Mouse (Mus musculus): Measurements from ENCODE around the gene Ptprn2. TPM values are rescaled to one million over a fixed set of nuclear protein-coding genes. Genes with fewer than 3 reads are reported as not detected.

The Ptprn2 gene
- polyA plus RNA-seq, 1 experiment: 0.37 TPM

- no peaks in the 10 kb centered on the region; the same call in 1 of the 2 replicates for H3K9me3 ChIP-seq (replicated peaks; ENCODE audit: control insufficient read depth, insufficient read depth, low read length, poor library complexity, severe bottlenecking)
- H3K9ac ChIP-seq (ENCODE audit: low read depth, poor library complexity, severe bottlenecking): no peak overlapping the region
- no peak overlapping the region for H3K4me3 ChIP-seq (ENCODE audit: low read depth, low read length)
- no peaks in the 10 kb centered on the region for H3K4me1 ChIP-seq (ENCODE audit: control insufficient read depth, insufficient read depth, low read length)
- H3K36me3 ChIP-seq (ENCODE audit: control insufficient read depth, insufficient read depth, low read length, poor library complexity, severe bottlenecking): no peaks in the 10 kb centered on the region
- no peaks in the 10 kb centered on the region for H3K27me3 ChIP-seq (ENCODE audit: control insufficient read depth, insufficient read depth, low read length, poor library complexity, severe bottlenecking)
- no peak overlapping the region for H3K27ac ChIP-seq (ENCODE audit: insufficient read depth, low read length)
- TF ChIP-seq CTCF (IDR thresholded peaks at IDR 0.05; ENCODE audit: low read depth, low read length): no peak
Observed at GRCm38 (mm10) chr12:117304751-117305624, 819.5 kb downstream of the Ptprn2 start.

- Histone ChIP-seq H3K27ac (ENCODE audit: insufficient read depth, low read length) (no peak overlapping the region), H3K9ac (ENCODE audit: low read depth, poor library complexity, severe bottlenecking) (no peak overlapping the region)
Observed at GRCm38 (mm10) chr12:117305625-117306105, 820.1 kb downstream of the Ptprn2 start.

GRCm38 (mm10) chr12:117312079-117312478, 826.6 kb downstream of the Ptprn2 start:
- Histone ChIP-seq H3K36me3 (ENCODE audit: control insufficient read depth, insufficient read depth, low read length, poor library complexity, severe bottlenecking) (no peaks in the 10 kb centered on the region), H3K4me3 (ENCODE audit: low read depth, low read length) (no peak overlapping the region), H3K27ac (ENCODE audit: insufficient read depth, low read length) (no peak overlapping the region), H3K27me3 (ENCODE audit: control insufficient read depth, insufficient read depth, low read length, poor library complexity, severe bottlenecking) (no peaks in the 10 kb centered on the region), H3K9me3 (replicated peaks; ENCODE audit: control insufficient read depth, insufficient read depth, low read length, poor library complexity, severe bottlenecking) (peaks cover 2% of the 10 kb centered on the region; the same call in 1 of the 2 replicates), H3K9ac (ENCODE audit: low read depth, poor library complexity, severe bottlenecking) (no peak overlapping the region), H3K4me1 (ENCODE audit: control insufficient read depth, insufficient read depth, low read length) (no peaks in the 10 kb centered on the region)
- TF ChIP-seq POLR2A (IDR thresholded peaks at IDR 0.05; ENCODE audit: insufficient read depth, low read length): no peak
- TF ChIP-seq EP300 (IDR thresholded peaks at IDR 0.05; ENCODE audit: insufficient read depth, low read depth, low read length): no peak
- TF ChIP-seq CTCF (IDR thresholded peaks at IDR 0.05; ENCODE audit: low read depth, low read length): no peak

More at GRCm38 (mm10) chr12:117305625-117306105, 820.1 kb downstream of the Ptprn2 start:
- H3K27me3 ChIP-seq (ENCODE audit: control insufficient read depth, insufficient read depth, low read length, poor library complexity, severe bottlenecking): no peaks in the 10 kb centered on the region
- no peaks in the 10 kb centered on the region for H3K4me1 ChIP-seq (ENCODE audit: control insufficient read depth, insufficient read depth, low read length)
- H3K4me3 ChIP-seq (ENCODE audit: low read depth, low read length): no peak overlapping the region
- H3K9me3 ChIP-seq (replicated peaks; ENCODE audit: control insufficient read depth, insufficient read depth, low read length, poor library complexity, severe bottlenecking): no peaks in the 10 kb centered on the region; the same call in 1 of the 2 replicates
- TF ChIP-seq POLR2A (IDR thresholded peaks at IDR 0.05; ENCODE audit: insufficient read depth, low read length) (no peak), CTCF (IDR thresholded peaks at IDR 0.05; ENCODE audit: low read depth, low read length) (no peak), EP300 (IDR thresholded peaks at IDR 0.05; ENCODE audit: insufficient read depth, low read depth, low read length) (no peak)
- no peaks in the 10 kb centered on the region for H3K36me3 ChIP-seq (ENCODE audit: control insufficient read depth, insufficient read depth, low read length, poor library complexity, severe bottlenecking)

GRCm38 (mm10) chr12:117314987-117315386, 829.5 kb downstream of the Ptprn2 start:
- H3K4me3 ChIP-seq (ENCODE audit: low read depth, low read length): no peak overlapping the region
- peaks cover 6% of the 10 kb centered on the region; the same call in 1 of the 2 replicates for H3K9me3 ChIP-seq (replicated peaks; ENCODE audit: control insufficient read depth, insufficient read depth, low read length, poor library complexity, severe bottlenecking)
- no peaks in the 10 kb centered on the region for H3K36me3 ChIP-seq (ENCODE audit: control insufficient read depth, insufficient read depth, low read length, poor library complexity, severe bottlenecking)
- H3K4me1 ChIP-seq (ENCODE audit: control insufficient read depth, insufficient read depth, low read length): no peaks in the 10 kb centered on the region
- no peak for TF ChIP-seq POLR2A (IDR thresholded peaks at IDR 0.05; ENCODE audit: insufficient read depth, low read length)
- no peak for TF ChIP-seq CTCF (IDR thresholded peaks at IDR 0.05; ENCODE audit: low read depth, low read length)
- TF ChIP-seq EP300 (IDR thresholded peaks at IDR 0.05; ENCODE audit: insufficient read depth, low read depth, low read length): no peak
- no peak overlapping the region for H3K27ac ChIP-seq (ENCODE audit: insufficient read depth, low read length)
- no peaks in the 10 kb centered on the region for H3K27me3 ChIP-seq (ENCODE audit: control insufficient read depth, insufficient read depth, low read length, poor library complexity, severe bottlenecking)
- H3K9ac ChIP-seq (ENCODE audit: low read depth, poor library complexity, severe bottlenecking): no peak overlapping the region

- Histone ChIP-seq H3K9me3 (replicated peaks; ENCODE audit: control insufficient read depth, insufficient read depth, low read length, poor library complexity, severe bottlenecking) (peaks cover 6% of the 10 kb centered on the region; the same call in 1 of the 2 replicates), H3K27me3 (ENCODE audit: control insufficient read depth, insufficient read depth, low read length, poor library complexity, severe bottlenecking) (no peaks in the 10 kb centered on the region), H3K27ac (ENCODE audit: insufficient read depth, low read length) (no peak overlapping the region), H3K4me3 (ENCODE audit: low read depth, low read length) (no peak overlapping the region), H3K36me3 (ENCODE audit: control insufficient read depth, insufficient read depth, low read length, poor library complexity, severe bottlenecking) (no peaks in the 10 kb centered on the region), H3K4me1 (ENCODE audit: control insufficient read depth, insufficient read depth, low read length) (no peaks in the 10 kb centered on the region), H3K9ac (ENCODE audit: low read depth, poor library complexity, severe bottlenecking) (no peak overlapping the region)
- TF ChIP-seq CTCF (IDR thresholded peaks at IDR 0.05; ENCODE audit: low read depth, low read length) (no peak), POLR2A (IDR thresholded peaks at IDR 0.05; ENCODE audit: insufficient read depth, low read length) (no peak), EP300 (IDR thresholded peaks at IDR 0.05; ENCODE audit: insufficient read depth, low read depth, low read length) (no peak)
Observed at GRCm38 (mm10) chr12:117315661-117316060, 830.1 kb downstream of the Ptprn2 start.

- H3K36me3 ChIP-seq (ENCODE audit: control insufficient read depth, insufficient read depth, low read length, poor library complexity, severe bottlenecking): no peaks in the 10 kb centered on the region
- H3K27ac ChIP-seq (ENCODE audit: insufficient read depth, low read length): no peak overlapping the region
- H3K9me3 ChIP-seq (replicated peaks; ENCODE audit: control insufficient read depth, insufficient read depth, low read length, poor library complexity, severe bottlenecking): peaks cover 4% of the 10 kb centered on the region; the same call in 1 of the 2 replicates
- no peaks in the 10 kb centered on the region for H3K27me3 ChIP-seq (ENCODE audit: control insufficient read depth, insufficient read depth, low read length, poor library complexity, severe bottlenecking)
- no peak overlapping the region for H3K4me3 ChIP-seq (ENCODE audit: low read depth, low read length)
- TF ChIP-seq CTCF (IDR thresholded peaks at IDR 0.05; ENCODE audit: low read depth, low read length) (no peak), POLR2A (IDR thresholded peaks at IDR 0.05; ENCODE audit: insufficient read depth, low read length) (no peak), EP300 (IDR thresholded peaks at IDR 0.05; ENCODE audit: insufficient read depth, low read depth, low read length) (no peak)
- H3K9ac ChIP-seq (ENCODE audit: low read depth, poor library complexity, severe bottlenecking): no peak overlapping the region
- H3K4me1 ChIP-seq (ENCODE audit: control insufficient read depth, insufficient read depth, low read length): no peaks in the 10 kb centered on the region
Observed at GRCm38 (mm10) chr12:117318229-117318628, 832.7 kb downstream of the Ptprn2 start.

Data from ES-Bruce4 (cell line).